Mouse (Mus musculus) lung, adult 2 months (tissue): Measurements from ENCODE around the gene Pgm2. TPM values are rescaled to one million over a fixed set of nuclear protein-coding genes. Genes with fewer than 3 reads are reported as not detected.

Experiments used
- DNase-seq: peaks from one replicate; pipeline ENCODE4 v3.0.0; 2022
- H3K4me1 ChIP-seq: fragments of 200-500 bp; 2 replicates; pipeline ENCODE4 v1.6.1; 2011; ENCODE audit warnings: low read length; ENCODE audit not compliant: control insufficient read depth, insufficient read depth
- H3K4me3 ChIP-seq: fragments of 200-500 bp; replicated peaks from 2 replicates; pipeline ENCODE3; 2011; ENCODE audit warnings: low read depth, mild to moderate bottlenecking, control low read depth, low read length; ENCODE audit errors: extremely low read depth
- CTCF ChIP-seq: fragments of 200-500 bp; IDR thresholded peaks from 2 replicates; pipeline ENCODE4 v1.5.1; 2011; ENCODE audit warnings: mild to moderate bottlenecking, low read length, control low read depth; ENCODE audit not compliant: insufficient read depth
- POLR2A ChIP-seq: fragments of 200-500 bp; IDR thresholded peaks from 2 replicates; pipeline ENCODE4 v1.6.1; 2011; ENCODE audit warnings: low read depth, mild to moderate bottlenecking, control low read depth, low read length, borderline replicate concordance; ENCODE audit errors: extremely low read depth
- WGBS: fragments of 180-500 bp; shearing (Covaris S2); methylation state at CpG from one replicate; pipeline ENCODE4 v1.1.7; 2018; 5-methylcytosine and 5-hydroxymethylcytosine counted together
- polyA plus RNA-seq: library from polyadenylated mRNA; depleted of rRNA; stranded (reverse); fragments of >200 nt; gene quantifications from 2 replicates; pipeline ENCODE4 v1.2.3, GENCODE M21; 2012; rRNA removed

Pgm2 gene
- polyA plus RNA-seq: 9.4 and 11.5 TPM in 2 replicates

DNA sequence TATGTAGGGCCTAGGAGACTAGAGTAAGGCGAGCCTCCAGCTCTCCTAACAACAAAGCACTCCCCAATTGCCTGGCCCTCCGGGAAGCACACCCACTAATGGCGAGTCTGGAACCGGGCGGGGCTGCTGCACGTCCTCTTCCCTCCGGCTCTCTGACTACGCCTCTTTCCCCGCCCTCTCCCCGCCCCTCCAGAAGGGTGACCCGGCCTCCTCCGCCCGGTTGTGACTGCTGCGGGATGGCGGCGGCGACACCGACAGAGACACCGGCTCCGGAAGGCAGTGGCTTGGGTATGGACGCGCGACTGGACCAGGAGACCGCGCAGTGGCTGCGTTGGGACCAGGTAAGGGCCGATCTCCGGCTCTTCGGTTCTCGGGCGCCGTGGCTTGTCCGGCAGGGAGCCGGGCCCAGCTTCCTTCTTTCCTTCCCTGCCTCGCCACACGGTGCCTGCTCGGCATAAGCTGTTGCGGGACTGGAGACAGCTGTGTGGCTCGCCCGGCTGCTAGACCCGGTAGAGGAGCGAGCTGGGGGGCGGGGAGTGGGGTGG lies at the start of gene Pgm2:
TSS of gene Pgm2 (plus strand) at position 203 of the 545 bp plus-strand sequence.
- Histone ChIP-seq H3K4me3 (peak within 1 kb of the TSS; percentile 84), H3K4me1 (0 out of 2 replicates have a peak, but pooled peaks cover 7% of the 10 kb centered on the region)
- TF ChIP-seq CTCF: no peak
- peak; percentile 78; the same call in 1 of the 2 replicates for TF ChIP-seq POLR2A
- 0% methylated on average over 43 of the region's 43 CpGs for WGBS
- peak; percentile 81 for DNase-seq

DNA sequence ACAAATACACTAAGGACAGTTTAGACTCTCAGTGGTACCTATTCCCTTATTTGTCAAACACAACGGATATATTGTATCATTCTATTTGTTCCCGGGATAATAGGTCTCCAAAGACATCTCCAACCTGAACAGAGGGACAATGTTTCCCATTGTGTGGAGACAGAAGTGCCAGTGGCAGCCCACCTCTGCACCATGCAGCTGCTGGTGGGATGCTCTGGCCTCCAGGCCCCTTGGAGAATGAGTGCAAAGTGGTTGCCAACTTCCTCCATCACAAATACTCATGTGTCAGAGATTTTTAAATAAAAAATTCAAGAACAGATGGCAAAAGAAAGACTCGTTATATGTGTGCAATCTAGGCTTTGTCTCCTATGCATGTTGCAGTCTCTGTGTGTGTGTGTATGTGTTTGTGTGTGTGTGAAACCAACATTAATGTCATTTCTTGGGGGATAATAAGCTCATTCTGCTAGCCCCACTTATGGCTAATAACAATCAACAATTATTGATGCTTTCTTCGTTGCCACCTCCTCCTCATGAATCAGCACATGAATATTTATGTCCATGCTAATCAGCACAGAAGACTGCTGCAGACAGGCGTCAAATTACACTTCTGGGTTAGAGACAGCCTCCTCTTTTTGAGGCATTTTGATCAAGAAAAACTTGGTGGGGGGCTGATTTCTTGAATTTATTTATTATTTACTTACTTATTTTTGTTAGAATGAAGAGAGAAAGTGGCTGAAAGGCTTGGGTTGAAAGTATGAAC lies 48.9 kb upstream of the Pgm2 start:
- no peak overlapping the region for H3K4me3 ChIP-seq
- 84% methylated on average over 5 of the region's 5 CpGs for WGBS
- DNase-seq: no peak
- no peaks in the 10 kb centered on the region for H3K4me1 ChIP-seq
- TF ChIP-seq CTCF: no peak
- no peak for TF ChIP-seq POLR2A

DNA sequence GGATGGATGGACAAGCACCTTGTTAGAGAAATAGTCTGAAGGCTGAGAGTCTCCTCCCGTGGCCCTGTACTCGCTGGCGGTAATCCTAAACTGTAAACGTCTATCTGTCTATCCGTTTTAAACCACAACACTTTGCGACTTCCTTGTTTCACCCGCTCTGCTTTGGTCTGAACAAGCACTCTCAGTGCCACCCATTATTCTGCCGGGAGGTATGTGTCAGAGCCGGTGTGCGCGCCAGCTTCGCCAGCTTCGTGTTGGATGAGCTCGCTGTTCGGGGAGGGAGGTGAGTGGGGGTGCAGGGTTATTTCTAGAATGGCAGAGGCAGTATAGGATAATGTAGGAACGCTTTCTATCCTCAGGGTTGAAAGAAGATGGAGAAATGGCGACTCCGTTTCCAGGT lies 48.0 kb upstream of the Pgm2 start:
- DNase-seq: no peak
- no peak for TF ChIP-seq CTCF
- TF ChIP-seq POLR2A: no peak
- no peaks in the 10 kb centered on the region for H3K4me1 ChIP-seq
- WGBS: 71% methylated on average over 18 of the region's 18 CpGs
- H3K4me3 ChIP-seq: no peak overlapping the region

DNA sequence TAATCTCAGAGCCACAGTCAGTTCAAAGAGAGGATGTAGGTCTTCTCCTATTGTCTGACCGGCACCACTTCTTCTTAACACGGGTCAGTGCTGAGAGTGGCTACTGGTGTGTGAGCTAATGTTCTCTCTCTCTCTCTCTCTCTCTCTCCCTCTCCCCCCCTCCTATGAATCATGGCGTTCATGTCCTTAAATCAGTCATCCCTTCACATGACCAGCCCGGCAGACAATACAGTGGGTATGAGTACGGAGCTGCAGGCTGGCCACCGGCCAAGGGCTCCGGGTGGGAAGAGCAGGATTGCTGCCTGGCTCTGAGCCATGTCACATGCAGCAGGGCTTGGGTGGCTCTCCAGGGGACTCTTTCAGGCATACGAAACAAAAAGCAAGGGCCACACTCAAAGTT lies 47.2 kb upstream of the Pgm2 start:
- no peak for DNase-seq
- WGBS: 9% methylated on average over 8 of the region's 8 CpGs
- TF ChIP-seq CTCF: no peak
- TF ChIP-seq POLR2A: no peak
- H3K4me3 ChIP-seq: no peak overlapping the region
- H3K4me1 ChIP-seq: no peaks in the 10 kb centered on the region

DNA sequence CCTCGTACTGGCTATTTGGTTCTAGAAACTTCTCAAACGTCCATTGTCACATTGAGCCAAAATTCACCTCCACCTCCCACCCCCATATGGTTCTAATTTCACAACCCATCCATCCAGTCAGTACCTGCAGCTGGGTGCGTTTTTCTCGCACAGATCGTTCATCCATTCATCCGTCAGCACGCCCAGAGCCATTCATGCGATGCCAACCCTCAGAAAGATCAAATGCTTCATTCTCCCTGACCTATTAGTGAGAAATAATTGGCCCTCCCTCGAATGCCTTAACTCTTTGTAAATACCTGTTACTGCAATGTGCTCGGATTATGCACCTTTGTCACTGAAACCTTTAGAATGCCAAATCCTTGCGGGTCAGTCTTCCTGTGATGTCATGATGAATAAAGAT lies 45.8 kb upstream of the Pgm2 start:
- WGBS: 75% methylated on average over 11 of the region's 11 CpGs
- DNase-seq: no peak
- TF ChIP-seq CTCF (no peak), POLR2A (no peak)
- H3K4me1 ChIP-seq: no peaks in the 10 kb centered on the region
- no peak overlapping the region for H3K4me3 ChIP-seq

DNA sequence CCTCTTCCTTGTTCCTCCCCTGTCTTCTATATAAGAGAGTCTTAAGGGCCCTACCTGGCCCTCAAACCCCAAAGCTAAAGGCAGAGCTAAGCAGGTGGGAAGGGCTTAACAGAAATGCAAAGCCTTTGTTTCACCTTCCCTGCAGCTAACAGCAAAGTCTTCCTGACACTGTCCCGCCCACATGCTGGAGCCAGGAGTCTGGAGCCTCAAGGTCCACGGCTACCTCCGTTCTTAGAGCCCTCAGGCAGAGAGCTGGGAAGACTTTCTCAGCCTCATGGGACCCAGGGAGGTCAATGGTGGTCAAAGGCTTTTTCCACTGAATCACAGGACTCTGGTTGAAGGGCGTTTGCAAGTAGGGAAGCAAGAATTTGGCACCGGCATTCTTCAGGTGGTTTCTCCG lies 44.8 kb upstream of the Pgm2 start:
- DNase-seq: no peak
- no peak overlapping the region for H3K4me3 ChIP-seq
- no peak for TF ChIP-seq POLR2A
- TF ChIP-seq CTCF: no peak
- no peaks in the 10 kb centered on the region for H3K4me1 ChIP-seq
- WGBS: 69% methylated on average over 6 of the region's 6 CpGs

DNA sequence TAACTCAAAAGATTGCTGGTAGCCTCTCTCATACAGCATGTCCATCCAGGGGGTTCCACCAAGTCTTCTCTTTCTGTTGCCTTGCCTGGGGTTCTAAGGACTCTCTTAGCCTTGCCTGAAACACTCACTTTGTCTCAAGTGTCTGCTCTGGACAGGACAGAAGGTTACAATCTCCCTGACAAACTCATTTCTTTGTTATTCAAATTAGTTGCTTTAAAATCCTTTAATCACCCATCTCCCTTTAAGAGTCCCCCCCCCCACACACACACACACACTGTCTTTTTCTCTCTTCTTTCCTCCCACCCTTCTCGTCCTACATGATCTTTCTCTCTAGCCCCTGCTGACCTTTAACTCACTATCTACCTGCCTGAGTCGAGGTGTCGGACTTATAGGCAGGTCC lies 44.1 kb upstream of the Pgm2 start:
- WGBS: 77% methylated on average over 3 of the region's 3 CpGs
- H3K4me3 ChIP-seq: no peak overlapping the region
- H3K4me1 ChIP-seq: no peaks in the 10 kb centered on the region
- TF ChIP-seq POLR2A (no peak), CTCF (no peak)
- DNase-seq: no peak

DNA sequence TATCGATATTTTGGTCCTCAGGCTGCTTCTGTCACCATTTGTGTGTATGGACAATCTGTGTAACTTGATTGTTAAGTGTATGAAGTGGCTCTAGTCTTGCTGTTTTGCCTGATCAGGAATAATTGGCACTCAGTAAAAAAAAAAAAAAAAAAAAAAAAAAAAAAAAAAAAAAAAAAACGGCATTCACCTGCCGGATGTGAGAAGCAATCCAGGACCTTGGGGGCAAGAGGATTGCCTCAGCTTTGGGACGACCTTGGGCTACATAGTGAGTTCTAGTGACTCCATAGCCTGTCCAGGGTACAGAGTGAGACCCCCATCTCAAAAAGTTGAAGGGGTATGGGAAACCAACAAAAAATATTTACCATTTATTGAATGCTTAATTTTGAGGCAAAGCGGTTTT lies 43.5 kb upstream of the Pgm2 start:
- TF ChIP-seq CTCF: no peak
- TF ChIP-seq POLR2A: no peak
- no peaks in the 10 kb centered on the region for H3K4me1 ChIP-seq
- 77% methylated on average over 5 of the region's 5 CpGs for WGBS
- no peak for DNase-seq
- H3K4me3 ChIP-seq: no peak overlapping the region

DNA sequence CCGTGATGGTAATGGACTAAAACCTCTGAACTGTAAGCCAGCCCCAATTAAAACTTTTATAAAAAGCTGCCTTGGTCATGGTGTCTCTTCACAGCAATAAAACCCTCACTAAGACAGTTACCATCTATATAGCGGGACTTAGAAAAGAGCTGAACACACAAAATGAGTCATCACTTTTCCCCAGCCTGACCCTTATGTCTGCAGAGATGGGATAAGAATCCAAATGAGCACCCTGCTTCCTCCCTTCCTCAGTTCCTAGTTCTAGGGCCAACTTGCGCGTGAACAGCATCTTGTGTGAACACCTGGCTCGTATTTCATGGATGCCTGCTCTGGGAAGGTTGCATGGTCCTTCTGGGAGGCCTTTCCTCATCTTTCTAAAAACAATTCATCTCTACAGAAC lies 39.7 kb upstream of the Pgm2 start:
- Histone ChIP-seq H3K4me1 (no peaks in the 10 kb centered on the region), H3K4me3 (no peak overlapping the region)
- WGBS: 86% methylated on average over 5 of the region's 5 CpGs
- DNase-seq: no peak
- TF ChIP-seq CTCF (no peak), POLR2A (no peak)

DNA sequence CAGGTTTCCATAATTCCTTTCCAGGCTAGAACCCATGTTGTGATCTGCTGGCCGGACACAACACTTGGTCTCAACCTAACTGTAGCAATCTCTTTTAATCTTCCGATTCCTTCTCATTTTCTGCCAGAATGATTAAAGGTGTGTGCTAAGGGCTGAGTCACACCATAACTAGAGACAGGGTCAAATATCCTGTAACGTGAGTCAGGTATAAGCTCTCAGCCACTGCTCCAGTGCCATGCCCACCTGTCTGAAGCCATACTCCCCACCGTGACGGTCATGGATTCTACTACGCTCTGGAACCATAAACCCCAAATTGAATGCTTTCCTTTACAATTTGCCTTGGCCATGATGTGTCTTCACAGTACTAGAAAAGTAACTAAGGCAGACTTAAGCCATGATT lies 36.5 kb upstream of the Pgm2 start:
- DNase-seq: no peak
- 93% methylated on average over 6 of the region's 6 CpGs for WGBS

More for the DNA sequence above, 36.5 kb upstream of the Pgm2 start:
- no peak for TF ChIP-seq POLR2A
- no peak for TF ChIP-seq CTCF
- no peaks in the 10 kb centered on the region for H3K4me1 ChIP-seq
- H3K4me3 ChIP-seq: no peak overlapping the region
